Mouse (Mus musculus) T-cell, adult 2 months (primary cell): ENCODE measurements around the gene Cfap157.
A peak's percentile ranks its signal among the peaks of the same experiment; 100 is the strongest.

ENCODE experiments used
- DNase-seq: peaks from one replicate; pipeline ENCODE4 v3.0.0; 2022; ENCODE audit warnings: low spot score

Cfap157 gene

GRCm38 (mm10) chr2:32781710-32782109 lies 2.5 kb downstream of the Cfap157 start:
- DNase-seq = no peak

- no peak for DNase-seq
Observed at GRCm38 (mm10) chr2:32779714-32780113, 4.5 kb downstream of the Cfap157 start.

DNA sequence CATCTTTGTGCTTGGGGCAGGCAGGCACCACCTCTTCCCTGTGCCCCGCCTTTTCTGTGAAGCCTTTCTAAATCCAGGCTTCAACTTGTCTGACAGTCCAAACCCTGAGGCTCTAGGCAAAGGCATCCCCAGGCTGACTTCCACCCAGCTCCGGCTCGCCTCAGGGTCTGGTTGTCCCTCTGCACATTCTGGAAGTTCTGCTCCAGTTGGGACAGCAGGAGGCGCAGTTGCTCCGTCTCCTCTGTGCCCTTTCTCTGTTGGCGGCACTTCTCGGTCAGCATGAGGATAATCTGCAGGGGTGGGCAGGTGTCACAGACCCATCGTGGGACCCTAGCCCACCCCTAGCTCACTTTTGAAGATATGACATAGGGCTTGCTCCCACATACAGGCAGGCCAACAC lies 5.1 kb downstream of the Cfap157 start:
- peak; percentile 24 for DNase-seq

GRCm38 (mm10) chr2:32778081-32778480 lies 6.1 kb downstream of the Cfap157 start:
- DNase-seq = peak; percentile 32

- DNase-seq = no peak
Observed at GRCm38 (mm10) chr2:32776192-32776591, 8.0 kb downstream of the Cfap157 start.

DNA sequence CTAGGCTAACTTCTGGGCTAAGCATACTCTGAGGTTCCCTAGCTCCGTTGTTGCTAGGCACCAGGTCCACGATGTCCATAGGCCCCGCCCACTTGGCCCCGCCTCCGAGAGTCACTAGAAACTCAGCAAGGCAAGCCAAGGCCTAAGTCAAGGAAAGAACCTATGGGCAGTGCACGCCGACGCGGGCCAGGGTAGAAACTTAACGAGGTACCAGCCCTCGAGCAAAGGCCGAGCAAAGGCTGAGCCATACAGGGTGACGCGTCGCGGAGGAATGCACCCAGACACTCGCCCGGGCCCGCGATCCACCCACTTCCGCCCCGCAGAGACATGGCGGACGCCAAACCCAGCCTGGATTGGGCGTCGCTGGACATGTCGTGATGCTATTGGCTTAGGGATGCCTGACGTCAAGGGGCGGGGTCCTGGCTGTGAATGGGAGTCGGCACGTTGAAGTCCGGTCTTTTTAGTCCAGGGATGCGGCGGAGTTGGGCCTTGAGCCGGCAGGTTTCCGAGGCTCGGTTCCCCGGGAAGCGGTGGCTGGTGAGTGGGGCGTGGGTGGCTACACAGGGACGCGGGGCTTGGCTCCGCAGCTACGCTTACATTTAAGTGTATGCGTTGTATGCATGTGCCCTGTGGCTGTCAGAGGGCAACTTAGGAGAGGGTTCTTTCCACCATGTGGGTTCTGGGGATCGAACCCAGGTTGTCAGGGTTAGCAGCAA lies 8.7 kb downstream of the Cfap157 start, which contains the start of the genes Ttc16 and Ptrh1:
Gene Ttc16, minus strand, starts transcription at position 275 of the 716 bp plus-strand sequence.
Gene Ptrh1, plus strand, starts transcription at position 428 of the 716 bp plus-strand sequence.
- DNase-seq = peak; percentile 96

DNA sequence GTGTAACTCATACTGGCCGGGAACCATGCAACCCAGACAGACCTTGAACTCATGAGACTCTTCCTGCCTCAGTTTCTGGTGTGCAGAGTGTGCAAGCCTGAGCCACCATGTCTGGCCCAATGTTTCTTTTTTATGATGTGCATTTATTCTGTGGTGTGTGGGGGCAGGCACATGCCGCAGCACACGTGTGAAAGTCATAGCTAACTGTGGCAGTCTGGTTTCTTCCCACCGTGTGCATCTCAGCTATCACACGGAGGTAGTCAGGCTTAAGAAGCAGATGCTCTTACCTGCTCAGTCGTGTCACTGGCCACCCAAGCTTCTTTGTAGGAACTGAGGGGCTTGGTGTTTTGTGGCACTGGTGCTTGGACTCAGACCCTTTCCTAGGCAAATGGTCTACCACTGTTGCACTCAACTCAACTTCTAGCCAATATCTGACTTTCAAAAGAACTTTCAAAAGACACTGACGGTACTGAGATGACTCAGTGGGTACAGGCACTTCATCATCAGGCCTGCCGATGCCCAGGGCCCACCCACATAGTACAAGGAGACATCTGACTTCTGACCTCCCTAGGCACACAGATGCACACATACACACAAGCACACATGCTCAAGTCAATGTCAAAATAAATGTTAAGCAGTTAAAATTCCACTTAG lies 11.5 kb downstream of the Cfap157 start:
- DNase-seq = no peak

DNA sequence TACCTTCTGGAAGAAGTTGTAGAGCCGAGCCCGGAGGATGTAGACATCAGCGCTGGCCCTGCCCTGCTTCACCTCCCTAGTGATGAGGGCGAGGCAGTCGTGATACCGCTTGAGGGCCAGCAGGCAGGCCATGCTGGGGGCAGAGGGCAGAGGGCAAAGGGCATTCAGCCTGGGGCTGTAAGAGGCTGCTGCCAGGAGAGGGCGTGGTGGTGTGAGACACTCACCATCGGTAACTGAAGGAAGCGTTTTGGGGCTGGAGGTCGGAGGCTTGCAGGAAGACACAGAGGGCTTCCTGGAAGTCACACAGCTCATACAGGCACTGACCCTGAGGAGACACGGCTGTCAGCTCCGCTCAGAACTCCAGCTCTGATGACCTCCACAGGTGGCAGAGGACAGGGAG lies 12.3 kb downstream of the Cfap157 start:
- DNase-seq = no peak

DNA sequence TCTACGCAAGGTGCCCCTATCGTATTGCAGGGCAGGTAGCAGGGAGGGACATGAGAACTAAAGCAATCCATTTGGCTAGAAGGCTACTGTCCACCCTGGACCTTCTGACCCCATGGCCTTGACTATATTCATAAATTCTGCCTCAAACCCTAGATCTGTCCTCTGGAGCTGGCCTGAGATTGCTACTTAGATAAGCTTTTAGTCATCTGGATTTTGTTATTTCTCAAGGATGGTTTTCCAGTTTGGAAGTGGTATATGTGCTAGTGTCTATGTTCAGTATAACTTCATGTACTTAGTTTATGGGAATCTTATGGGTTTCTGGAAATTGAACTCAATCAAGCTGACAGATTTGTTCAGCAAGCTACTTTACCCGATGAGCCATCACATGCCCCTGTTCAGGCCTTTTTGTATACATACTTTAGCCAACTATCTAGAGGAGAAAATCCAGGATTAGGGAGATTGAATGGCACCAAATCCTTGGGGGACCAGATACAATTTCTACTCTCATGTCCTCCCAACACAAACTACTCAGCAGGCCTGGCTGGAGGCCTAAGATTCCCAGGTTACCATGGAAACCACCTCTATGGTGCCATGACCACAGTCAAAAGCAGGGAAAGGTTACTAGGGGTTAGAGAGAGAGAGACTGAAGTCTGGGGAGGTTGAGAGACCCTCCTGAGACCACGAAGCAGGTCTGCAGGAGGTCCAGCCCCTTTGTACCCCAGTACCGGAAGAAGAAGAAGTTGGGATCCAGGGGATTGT lies 14.7 kb downstream of the Cfap157 start:
- no peak for DNase-seq

DNA sequence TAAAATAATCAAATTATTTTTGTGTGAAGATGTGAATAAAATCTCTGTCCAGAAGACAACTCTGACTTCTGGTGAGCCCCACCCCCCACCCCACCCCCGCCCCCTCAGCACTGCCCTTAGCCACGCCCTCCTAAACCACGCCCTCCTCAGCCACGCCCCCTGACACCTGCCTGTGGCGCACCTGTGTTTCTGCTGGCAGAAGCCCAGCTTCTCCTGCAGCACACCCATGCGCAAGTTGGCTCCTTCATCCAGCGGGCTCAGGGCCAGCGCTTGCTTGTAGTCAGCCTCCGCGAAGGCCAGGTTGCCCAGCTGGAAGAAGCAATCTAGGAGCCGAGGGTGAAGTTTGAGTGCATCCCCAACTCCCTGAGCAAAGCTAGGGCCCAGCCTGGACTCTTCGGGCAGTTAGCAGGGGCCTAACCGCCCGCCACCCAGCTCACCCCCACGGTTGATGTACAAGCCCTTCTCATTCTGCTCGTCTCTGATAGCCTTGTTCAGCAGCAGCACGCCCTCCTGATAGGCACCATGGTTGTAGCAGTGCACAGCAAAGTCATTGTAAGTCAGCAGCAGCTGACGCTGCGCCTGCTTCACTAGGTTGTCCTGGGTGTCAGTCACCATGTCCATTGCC lies 15.5 kb downstream of the Cfap157 start:
- no peak for DNase-seq

DNA sequence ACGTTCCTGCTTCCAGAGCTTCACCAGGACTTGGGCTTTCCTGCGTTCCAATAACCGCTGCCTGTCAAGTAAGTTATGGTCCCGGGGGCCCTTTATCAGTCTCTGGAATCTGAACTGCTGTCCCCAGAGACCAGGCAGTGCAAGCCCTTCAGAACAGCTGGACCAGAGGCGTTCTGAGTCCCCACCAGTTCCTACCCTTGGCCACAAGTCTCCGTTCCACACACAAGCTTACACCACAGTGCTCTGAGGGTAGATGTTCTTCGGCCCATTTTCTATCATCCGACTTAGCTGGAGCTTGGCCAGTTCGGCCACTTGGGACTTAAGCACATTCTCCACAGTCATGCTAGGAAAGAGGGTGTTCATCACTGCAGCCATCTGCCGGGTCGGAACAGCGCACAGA lies 17.0 kb downstream of the Cfap157 start:
- DNase-seq = no peak

DNA sequence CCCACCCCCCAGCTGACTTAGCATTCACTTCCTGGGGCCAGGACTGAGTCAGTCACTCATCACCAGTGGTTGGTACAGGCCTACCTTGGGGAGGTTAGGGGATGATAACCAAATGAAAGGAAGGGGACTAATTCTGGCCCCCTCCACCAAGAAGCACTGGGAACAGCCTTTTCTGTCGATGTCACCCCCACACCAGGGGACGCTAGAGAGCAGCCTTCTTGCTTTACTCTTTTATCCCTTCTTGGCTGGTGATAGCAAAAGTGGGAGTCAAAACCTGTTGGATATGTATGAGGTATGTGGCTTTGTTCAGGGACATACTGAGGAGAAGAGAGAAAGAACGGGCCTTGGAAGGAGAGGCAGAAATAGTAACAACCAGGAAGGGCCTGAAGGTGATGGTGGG lies 20.9 kb downstream of the Cfap157 start:
- no peak for DNase-seq

DNA sequence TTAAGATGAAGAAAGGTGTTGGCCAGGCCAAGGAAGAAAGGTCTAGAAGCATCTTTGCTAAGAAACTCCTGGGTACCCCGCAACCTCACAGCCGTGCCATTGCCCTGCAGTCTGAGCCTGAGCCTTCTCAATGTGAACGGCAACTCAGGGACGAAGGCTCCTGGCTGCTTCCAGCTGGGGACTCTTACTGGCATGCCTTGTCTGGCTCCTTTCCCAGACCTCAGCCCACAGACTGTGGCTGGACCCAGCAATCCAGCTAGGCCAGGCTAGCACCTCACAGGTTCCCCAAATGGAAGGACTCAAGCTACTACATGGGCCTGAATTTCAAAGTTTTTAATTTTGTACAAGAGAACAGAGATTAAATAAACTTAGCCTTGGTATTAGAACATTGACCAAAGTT lies 22.4 kb downstream of the Cfap157 start:
- DNase-seq = no peak

DNA sequence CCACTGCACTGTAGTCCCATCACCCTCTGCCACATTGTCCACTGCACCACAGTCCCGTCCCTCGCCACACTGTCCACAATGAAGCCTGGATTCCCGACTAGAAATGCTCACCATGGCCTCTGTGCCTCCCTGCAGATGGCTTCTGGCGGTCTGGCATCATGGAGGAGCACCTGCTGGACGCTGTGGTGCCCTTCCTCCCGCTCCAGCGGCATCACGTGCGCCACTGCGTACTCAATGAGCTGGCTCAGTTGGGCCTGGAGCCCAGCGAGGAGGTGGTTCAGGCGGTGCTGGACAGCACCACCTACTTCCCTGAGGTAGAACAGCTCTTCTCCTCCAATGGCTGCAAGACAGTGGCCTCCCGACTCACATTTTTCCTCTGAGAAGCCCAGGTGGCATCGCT lies 22.9 kb downstream of the Cfap157 start:
- no peak for DNase-seq

DNA sequence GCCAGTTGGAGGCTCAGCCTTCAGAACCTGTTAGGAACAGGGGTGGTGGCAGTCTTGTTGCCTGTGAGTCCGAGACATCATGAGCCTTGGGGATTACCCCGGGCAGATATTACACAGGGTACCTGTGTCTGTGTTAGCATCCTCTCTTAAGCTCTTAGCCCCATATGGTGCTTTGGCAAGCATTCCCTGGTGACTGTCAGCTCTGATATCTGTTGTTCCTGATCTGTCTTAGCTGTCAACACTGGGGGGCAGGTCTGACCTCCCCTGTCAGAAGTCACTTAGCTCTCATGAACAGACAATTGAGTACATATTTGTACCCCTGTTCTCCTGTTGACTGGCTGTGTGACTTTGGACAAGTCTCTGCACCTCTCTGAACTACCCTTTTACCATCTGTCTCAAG lies 25.2 kb downstream of the Cfap157 start:
- no peak for DNase-seq

DNA sequence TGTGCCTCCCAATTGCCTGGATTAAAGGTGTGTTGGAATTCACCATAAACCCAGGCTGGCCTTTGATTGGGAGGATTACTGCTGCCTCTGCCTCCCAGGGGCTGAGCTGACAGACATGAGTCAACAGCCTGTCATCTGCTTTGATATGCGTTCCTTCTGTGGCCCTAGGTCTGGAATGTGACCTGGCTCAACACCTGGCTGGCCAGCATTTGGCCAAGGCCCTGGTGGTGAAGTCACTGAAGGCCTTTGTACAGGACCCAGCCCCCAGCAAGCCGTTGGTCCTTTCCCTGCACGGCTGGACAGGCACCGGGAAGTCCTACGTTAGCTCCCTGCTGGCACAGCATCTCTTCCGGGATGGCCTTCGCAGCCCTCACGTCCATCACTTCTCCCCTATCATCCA lies 25.7 kb downstream of the Cfap157 start:
- DNase-seq = no peak

GRCm38 (mm10) chr2:32757056-32757845 lies 27.0 kb downstream of the Cfap157 start, which contains the start of gene Tor2a:
Gene Tor2a (plus strand): TSS chr2:32757234.
- DNase-seq = peak; percentile 98

- no peak for DNase-seq
Observed at GRCm38 (mm10) chr2:32756674-32757055, 27.6 kb downstream of the Cfap157 start.

GRCm38 (mm10) chr2:32752181-32752580 lies 32.0 kb downstream of the Cfap157 start:
- DNase-seq = no peak

GRCm38 (mm10) chr2:32751665-32752033 lies 32.6 kb downstream of the Cfap157 start:
- no peak for DNase-seq

GRCm38 (mm10) chr2:32750887-32751664 lies 33.2 kb downstream of the Cfap157 start:
- no peak for DNase-seq
